Mouse (Mus musculus) intestine, postnatal 0 days (tissue): ENCODE results near the gene Mynn. TPM values are rescaled to one million over a fixed set of nuclear protein-coding genes. Genes with fewer than 3 reads are reported as not detected.

ENCODE experiments used
- ATAC-seq: fragments of 200-750 bp; cut with Nextera tagmentation; 2 replicates; pipeline ENCODE4 v1.8.0; 2017; ENCODE audit warnings: mild to moderate bottlenecking, moderate TSS enrichment, moderate library complexity
- H3K27ac ChIP-seq: fragments of 300-500 bp; sonication (generic); 2 replicates; pipeline ENCODE4 v1.5.1; 2014; ENCODE audit warnings: mild to moderate bottlenecking, low read depth, low read length, moderate library complexity
- H3K27me3 ChIP-seq: fragments of 300-500 bp; sonication (generic); replicated peaks from 2 replicates; pipeline ENCODE4 v1.6.1; 2014; ENCODE audit warnings: low read length, mixed read lengths; ENCODE audit not compliant: control insufficient read depth, insufficient read depth
- H3K36me3 ChIP-seq: fragments of 300-500 bp; sonication (generic); 2 replicates; pipeline ENCODE4 v1.6.1; 2014; ENCODE audit warnings: mild to moderate bottlenecking, moderate library complexity; ENCODE audit not compliant: control insufficient read depth, insufficient read depth
- H3K4me1 ChIP-seq: fragments of 300-500 bp; sonication (generic); replicated peaks from 2 replicates; pipeline ENCODE4 v1.6.1; 2014; ENCODE audit warnings: antibody characterized with exemption, low read length, mixed read lengths; ENCODE audit not compliant: control insufficient read depth, insufficient read depth
- H3K4me2 ChIP-seq: fragments of 300-500 bp; sonication (generic); replicated peaks from 2 replicates; pipeline ENCODE4 v1.6.1; 2014; ENCODE audit warnings: low read depth, mild to moderate bottlenecking, moderate library complexity
- H3K4me3 ChIP-seq: fragments of 300-500 bp; sonication (generic); 2 replicates; pipeline ENCODE4 v1.5.1; 2014; ENCODE audit warnings: low read depth, low read length
- H3K9ac ChIP-seq: fragments of 300-500 bp; sonication (generic); 2 replicates; pipeline ENCODE4 v1.6.1; 2014; ENCODE audit warnings: mild to moderate bottlenecking, low read depth, low read length
- H3K9me3 ChIP-seq: fragments of 300-500 bp; sonication (generic); 2 replicates; pipeline ENCODE4 v1.6.1; 2016; ENCODE audit warnings: mixed run types; ENCODE audit not compliant: control insufficient read depth
- CTCF ChIP-seq: sonication (generic); IDR thresholded peaks from 2 replicates; pipeline ENCODE4 v1.5.1; 2016; ENCODE audit warnings: low read depth, mild to moderate bottlenecking, control low read depth, antibody characterized with exemption, moderate library complexity
- WGBS: fragments of 180-500 bp; shearing (Covaris S2); extraction: QIAGEN DNeasy Blood & Tissue Kit; methylation state at CpG from one replicate; pipeline ENCODE4 v1.1.7; 2014; 5-methylcytosine and 5-hydroxymethylcytosine counted together
- polyA plus RNA-seq: library from polyadenylated mRNA; unstranded; fragments of >200 nt; fragmentation: Nextera tagmentation; extraction: Ambion mirVana; gene quantifications from 2 replicates; pipeline ENCODE4 v1.2.1, GENCODE M21; 2015

Gene Mynn
- polyA plus RNA-seq, 1 experiment from 2014 or later = 10.3 TPM

GRCm38 (mm10) chr3:30600717-30601116 is 1.1 kb upstream of the Mynn start:
- Histone ChIP-seq H3K4me3 (peak overlapping the region; percentile 83), H3K9ac (peak overlapping the region; percentile 48; the same call in 1 of the 2 replicates), H3K27me3 (no peaks in the 10 kb centered on the region), H3K36me3 (peaks cover 4% of the 10 kb centered on the region; the same call in 1 of the 2 replicates), H3K4me2 (peak overlapping the region; percentile 82), H3K9me3 (no peaks in the 10 kb centered on the region), H3K27ac (peak overlapping the region; percentile 46; the same call in 1 of the 2 replicates), H3K4me1 (no peaks in the 10 kb centered on the region)
- under 1% methylated on average over 14 of the region's 14 CpGs for WGBS
- ATAC-seq = no peak
- TF ChIP-seq CTCF = no peak

DNA sequence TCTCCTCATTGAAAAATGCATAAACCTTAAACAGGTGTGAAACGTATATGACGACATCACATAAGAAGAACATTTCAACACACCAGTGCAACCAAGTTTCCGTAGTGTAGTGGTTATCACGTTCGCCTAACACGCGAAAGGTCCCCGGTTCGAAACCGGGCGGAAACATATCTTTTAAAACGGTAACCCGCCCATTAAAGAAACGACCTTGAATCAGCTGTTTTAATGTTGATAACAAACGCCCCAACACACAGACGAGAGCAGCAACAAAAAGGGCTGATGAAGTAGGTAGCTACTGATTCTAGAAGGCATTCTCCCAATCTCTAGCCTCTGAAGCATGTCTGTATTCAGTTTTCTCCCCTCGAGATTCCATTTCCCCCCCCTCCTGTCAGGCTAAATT is 690 bp upstream of the Mynn start:
- H3K27me3 ChIP-seq = no peaks in the 10 kb centered on the region
- peak overlapping the region; percentile 82 for H3K4me2 ChIP-seq
- H3K4me1 ChIP-seq = no peaks in the 10 kb centered on the region
- no peak overlapping the region for H3K27ac ChIP-seq
- H3K4me3 ChIP-seq = peak overlapping the region; percentile 83
- H3K36me3 ChIP-seq = peaks cover 5% of the 10 kb centered on the region
- ATAC-seq = peak; percentile 19
- no peaks in the 10 kb centered on the region for H3K9me3 ChIP-seq
- under 1% methylated on average over 17 of the region's 17 CpGs for WGBS
- no peak for TF ChIP-seq CTCF
- H3K9ac ChIP-seq = 0 out of 2 replicates have a peak overlapping the region, but pooled peaks have one; percentile 48

DNA sequence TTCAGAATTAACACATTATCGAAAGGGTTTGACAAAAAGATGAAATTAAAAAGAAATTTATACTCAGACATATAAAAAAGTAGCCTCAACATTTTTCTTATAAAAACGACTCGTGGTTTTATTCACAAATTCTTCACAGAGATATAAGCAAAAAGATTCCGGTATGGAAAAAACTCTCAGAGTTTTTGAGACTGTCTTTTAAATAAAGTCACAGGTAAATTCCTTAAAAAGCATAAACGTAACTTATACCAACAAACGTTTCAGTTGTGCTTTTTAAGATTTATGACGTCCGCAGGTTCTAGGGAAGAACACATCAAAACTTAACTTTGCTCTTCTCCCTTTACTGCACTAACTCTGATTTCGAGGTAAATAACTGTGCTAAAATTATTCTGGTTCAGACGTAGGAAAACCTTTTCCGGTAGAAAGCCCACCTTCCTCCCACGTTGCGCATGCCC is 228 bp upstream of the Mynn start:
- H3K9me3 ChIP-seq = no peaks in the 10 kb centered on the region
- no peak for ATAC-seq
- no peaks in the 10 kb centered on the region for H3K27me3 ChIP-seq
- TF ChIP-seq CTCF = no peak
- peak overlapping the region; percentile 87 for H3K9ac ChIP-seq
- peak overlapping the region; percentile 98 for H3K27ac ChIP-seq
- under 1% methylated on average over 13 of the region's 13 CpGs for WGBS
- peak overlapping the region; percentile 83 for H3K4me3 ChIP-seq
- H3K36me3 ChIP-seq = peaks cover 9% of the 10 kb centered on the region
- peak overlapping the region; percentile 82 for H3K4me2 ChIP-seq
- no peaks in the 10 kb centered on the region for H3K4me1 ChIP-seq

- ATAC-seq = peak; percentile 75
- WGBS = under 1% methylated on average over 27 of the region's 27 CpGs
These were observed 854 bp downstream of the Mynn start for GRCm38 (mm10) chr3:30602740-30603098.

GRCm38 (mm10) chr3:30603256-30603655 is 1.4 kb downstream of the Mynn start:
- Histone ChIP-seq H3K36me3 (peaks cover 18% of the 10 kb centered on the region), H3K9ac (peak overlapping the region; percentile 19; the same call in 1 of the 2 replicates), H3K27me3 (no peaks in the 10 kb centered on the region), H3K27ac (no peak overlapping the region; the same call in 1 of the 2 replicates), H3K9me3 (no peaks in the 10 kb centered on the region), H3K4me2 (peak overlapping the region; percentile 82), H3K4me1 (no peaks in the 10 kb centered on the region), H3K4me3 (peak overlapping the region; percentile 83)
- no peak for TF ChIP-seq CTCF
- WGBS = 31% methylated on average over 10 of the region's 10 CpGs
- ATAC-seq = no peak

More at GRCm38 (mm10) chr3:30602740-30603098, 854 bp downstream of the Mynn start:
- H3K9ac ChIP-seq = peak overlapping the region; percentile 87
- no peaks in the 10 kb centered on the region for H3K4me1 ChIP-seq
- H3K27me3 ChIP-seq = no peaks in the 10 kb centered on the region
- no peak for TF ChIP-seq CTCF
- H3K9me3 ChIP-seq = no peaks in the 10 kb centered on the region
- peaks cover 16% of the 10 kb centered on the region for H3K36me3 ChIP-seq
- peak overlapping the region; percentile 82 for H3K4me2 ChIP-seq
- peak overlapping the region; percentile 98 for H3K27ac ChIP-seq
- H3K4me3 ChIP-seq = peak overlapping the region; percentile 83

GRCm38 (mm10) chr3:30608999-30609398 is 7.1 kb downstream of the Mynn start:
- 0 out of 2 replicates have a peak, but pooled peaks have one; percentile 22 for ATAC-seq
- no peak for TF ChIP-seq CTCF
- 36% methylated on average over 3 of the region's 3 CpGs for WGBS

GRCm38 (mm10) chr3:30610930-30611329 is 9.1 kb downstream of the Mynn start:
- Histone ChIP-seq H3K9me3 (no peaks in the 10 kb centered on the region), H3K9ac (no peak overlapping the region), H3K36me3 (peaks cover 70% of the 10 kb centered on the region), H3K4me3 (no peak overlapping the region), H3K4me2 (no peak overlapping the region), H3K27me3 (no peaks in the 10 kb centered on the region), H3K27ac (no peak overlapping the region), H3K4me1 (no peaks in the 10 kb centered on the region)
- WGBS = 89% methylated on average over 4 of the region's 4 CpGs
- ATAC-seq = no peak
- no peak for TF ChIP-seq CTCF

More at GRCm38 (mm10) chr3:30608999-30609398, 7.1 kb downstream of the Mynn start:
- Histone ChIP-seq H3K4me3 (no peak overlapping the region), H3K9me3 (no peaks in the 10 kb centered on the region), H3K9ac (no peak overlapping the region), H3K27me3 (no peaks in the 10 kb centered on the region), H3K4me2 (no peak overlapping the region), H3K36me3 (peaks cover 58% of the 10 kb centered on the region), H3K4me1 (no peaks in the 10 kb centered on the region), H3K27ac (no peak overlapping the region)
